Mouse (Mus musculus) testis, adult 2 months (tissue): ENCODE measurements around the gene Fstl3.

ENCODE experiments used
- CTCF ChIP-seq: fragments of 200-500 bp; IDR thresholded peaks from 2 replicates; pipeline ENCODE4 v1.5.1; 2012; ENCODE audit warnings: low read depth, mild to moderate bottlenecking, inconsistent platforms, low read length, moderate library complexity; ENCODE audit not compliant: control insufficient read depth, insufficient read depth, insufficient replicate concordance
- POLR2A ChIP-seq: fragments of 200-500 bp; IDR thresholded peaks from 2 replicates; pipeline ENCODE4 v1.6.1; 2012; ENCODE audit warnings: low read depth, mild to moderate bottlenecking, inconsistent platforms, low read length, moderate library complexity; ENCODE audit not compliant: control insufficient read depth

GRCm38 (mm10) chr10:79821731-79822130 lies 44.7 kb downstream of the Fstl3 start:
- no peak for TF ChIP-seq POLR2A
- TF ChIP-seq CTCF, result no peak
